Mouse (Mus musculus) fibroblast of lung, adult 2 months (primary cell): ENCODE measurements around the gene Nol9.

ENCODE experiments used
- DNase-seq: peaks from one replicate; pipeline ENCODE4 v3.0.0-alpha.2; 2011; ENCODE audit warnings: low read depth

Nol9 gene

DNA sequence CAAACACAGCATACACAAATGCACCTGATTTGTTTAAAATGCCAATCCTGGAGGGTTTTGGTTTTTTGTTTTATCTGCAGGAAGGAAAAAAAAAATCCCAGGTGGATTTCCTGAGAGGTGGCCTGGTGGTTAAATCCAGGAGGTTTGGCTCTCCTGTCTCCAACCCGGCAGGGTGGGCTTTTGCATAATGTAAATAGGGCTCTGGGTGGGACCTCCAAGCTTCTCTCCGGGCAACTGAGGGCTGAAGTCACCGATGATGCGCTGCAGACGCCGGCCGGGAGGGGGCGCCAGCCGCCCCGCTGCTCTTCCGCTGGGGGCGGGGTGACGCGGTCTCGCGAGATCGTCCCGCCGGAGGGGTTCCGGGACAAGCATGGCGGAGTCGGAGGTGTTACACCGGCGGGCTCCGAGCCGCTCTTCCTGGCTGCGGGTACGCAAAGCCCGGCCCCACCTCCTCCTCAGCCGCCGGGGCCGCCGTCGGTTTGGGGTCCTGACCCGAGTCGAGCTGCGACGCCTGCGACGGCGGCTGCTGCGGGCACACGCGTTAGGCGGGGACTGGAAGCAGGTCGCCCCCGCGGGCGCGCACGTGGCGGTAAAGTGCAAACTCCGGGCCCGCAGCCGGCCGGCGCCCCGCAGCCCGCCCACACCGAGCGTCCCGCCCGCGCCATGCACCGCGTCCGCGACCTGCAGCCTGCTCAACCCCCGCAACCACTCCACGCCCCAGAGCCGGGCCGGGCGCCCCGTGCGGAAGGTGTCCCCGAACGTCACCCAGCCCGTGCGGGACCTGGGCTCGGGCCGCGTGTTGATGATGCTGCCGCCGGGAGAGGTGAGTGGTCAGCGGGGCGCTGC is at the start of gene Nol9:
TSS of gene Nol9 (plus strand) at position 337 of the 846 bp plus-strand sequence.
- DNase-seq = peak; percentile 60

DNA sequence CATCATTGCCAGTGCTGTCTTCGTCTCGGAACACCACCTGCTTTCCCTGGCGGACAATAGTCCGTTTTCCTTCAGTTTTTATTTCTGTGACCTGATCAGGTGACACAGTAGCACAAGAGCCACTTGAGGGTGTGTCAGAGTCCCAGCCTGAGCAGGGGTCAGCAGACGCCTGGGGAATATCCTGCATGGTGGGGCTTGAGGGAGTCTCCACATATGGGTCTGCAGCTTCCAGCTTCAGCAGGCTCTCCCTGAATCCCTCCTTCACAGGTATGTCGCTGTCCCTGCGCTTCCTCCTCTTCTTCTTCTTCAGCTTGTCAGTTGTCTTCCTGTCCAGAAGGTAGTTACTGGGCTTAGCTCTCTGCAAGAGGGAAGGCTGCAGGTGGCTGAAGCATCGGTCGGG is 47.0 kb upstream of the Nol9 start:
- no peak for DNase-seq

DNA sequence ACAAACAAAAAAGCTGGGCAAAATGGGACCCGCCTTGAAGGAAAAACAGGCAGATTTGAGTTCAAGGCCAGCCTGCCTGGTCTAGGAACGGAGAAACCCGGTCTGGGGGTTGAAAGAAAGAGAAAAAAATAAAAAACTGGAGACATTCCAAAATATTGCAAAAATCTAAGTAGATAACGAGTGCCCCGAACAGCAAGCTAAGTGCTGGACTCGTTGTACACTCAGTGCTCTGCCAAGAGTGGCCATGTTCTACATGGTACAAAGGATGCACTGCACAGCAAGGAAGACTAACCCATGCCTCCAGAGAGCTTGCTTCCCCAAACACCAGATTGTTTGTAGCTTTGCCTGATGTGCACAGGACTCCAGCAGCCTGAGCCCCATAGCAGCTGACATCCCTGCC is 46.1 kb upstream of the Nol9 start:
- no peak for DNase-seq

DNA sequence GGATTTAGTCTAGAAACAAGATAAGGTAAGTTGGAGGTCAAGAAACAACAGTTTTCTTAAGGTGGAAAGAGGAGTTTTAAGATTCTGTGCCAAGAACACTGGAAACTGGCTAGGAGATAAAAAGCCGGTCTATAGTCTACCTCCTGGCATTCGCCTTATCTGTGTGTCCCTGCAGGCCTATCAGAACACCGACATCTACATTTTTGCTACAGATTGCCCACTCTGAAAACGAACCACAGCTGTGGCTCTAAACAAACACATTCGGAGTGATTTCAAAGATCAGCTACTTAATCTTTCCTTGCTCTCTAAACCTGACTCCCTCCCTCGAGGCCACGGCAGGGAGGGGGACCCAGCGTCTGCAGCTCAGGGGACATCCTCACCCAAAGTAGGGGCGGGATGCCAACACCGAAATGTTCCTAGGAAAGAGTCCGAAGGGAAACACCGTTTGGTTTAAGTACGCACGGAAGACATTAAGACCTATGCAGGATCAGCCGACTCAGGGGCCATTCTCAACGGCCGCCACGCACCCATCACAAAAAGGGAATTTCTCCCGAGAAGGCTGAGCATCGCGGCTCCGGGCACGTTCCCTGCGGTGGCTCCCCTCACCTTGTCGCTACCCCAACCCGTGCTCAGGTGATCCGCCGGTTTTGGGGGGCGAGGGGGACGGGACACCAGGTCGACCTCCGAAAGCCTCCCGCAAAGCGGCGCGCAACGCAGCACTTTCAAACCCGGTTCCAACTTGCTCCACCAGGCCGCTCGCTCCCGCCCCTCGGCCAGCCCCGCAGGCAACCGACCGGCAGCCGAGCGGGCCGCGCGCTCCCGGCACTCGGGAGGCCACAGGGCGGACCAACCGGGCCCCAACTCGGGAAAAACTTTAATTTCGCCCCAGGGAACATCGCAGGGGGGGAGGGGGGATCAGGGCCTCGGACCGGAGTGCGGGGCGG is 44.6 kb upstream of the Nol9 start:
- no peak for DNase-seq

DNA sequence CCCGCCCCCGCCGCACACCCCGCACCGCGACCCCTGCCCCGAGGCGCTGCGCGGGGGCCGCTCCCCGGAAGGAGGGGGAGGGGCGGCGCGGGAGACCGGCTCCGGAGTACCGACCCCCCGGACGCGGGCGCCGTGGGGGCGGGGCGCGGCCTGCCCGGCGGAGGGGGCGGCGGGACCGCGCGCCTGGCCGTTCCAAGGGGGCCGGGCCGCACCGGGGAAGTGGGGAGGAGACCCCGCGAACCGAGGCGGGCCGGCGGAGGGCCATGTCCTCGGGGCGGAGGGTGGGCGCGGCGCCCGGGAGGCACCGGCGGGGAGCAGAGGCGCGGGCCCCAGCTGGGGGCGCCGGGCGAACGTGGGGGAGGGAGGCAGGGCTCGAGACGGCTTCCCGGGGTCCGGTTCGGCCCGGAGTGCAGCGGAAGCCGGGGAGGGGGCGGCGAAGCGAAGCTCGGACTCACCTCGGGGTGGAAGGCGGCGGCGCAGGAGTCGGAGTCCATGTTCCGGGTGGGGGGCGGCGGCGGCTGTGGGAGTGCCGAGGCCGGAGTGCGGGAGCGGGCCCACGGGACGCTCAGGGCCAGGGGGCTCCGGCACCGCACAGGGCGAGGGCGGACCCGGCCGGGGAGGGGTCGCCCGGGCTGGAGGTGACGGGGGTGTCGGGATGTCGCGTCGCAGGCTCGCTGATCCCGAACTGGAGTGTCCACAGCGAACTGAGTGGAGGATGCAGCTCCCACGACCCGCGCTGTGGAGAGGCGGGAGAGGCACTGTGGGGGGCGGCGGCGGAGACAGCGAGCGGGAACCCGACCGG is 43.5 kb upstream of the Nol9 start:
- DNase-seq = no peak

DNA sequence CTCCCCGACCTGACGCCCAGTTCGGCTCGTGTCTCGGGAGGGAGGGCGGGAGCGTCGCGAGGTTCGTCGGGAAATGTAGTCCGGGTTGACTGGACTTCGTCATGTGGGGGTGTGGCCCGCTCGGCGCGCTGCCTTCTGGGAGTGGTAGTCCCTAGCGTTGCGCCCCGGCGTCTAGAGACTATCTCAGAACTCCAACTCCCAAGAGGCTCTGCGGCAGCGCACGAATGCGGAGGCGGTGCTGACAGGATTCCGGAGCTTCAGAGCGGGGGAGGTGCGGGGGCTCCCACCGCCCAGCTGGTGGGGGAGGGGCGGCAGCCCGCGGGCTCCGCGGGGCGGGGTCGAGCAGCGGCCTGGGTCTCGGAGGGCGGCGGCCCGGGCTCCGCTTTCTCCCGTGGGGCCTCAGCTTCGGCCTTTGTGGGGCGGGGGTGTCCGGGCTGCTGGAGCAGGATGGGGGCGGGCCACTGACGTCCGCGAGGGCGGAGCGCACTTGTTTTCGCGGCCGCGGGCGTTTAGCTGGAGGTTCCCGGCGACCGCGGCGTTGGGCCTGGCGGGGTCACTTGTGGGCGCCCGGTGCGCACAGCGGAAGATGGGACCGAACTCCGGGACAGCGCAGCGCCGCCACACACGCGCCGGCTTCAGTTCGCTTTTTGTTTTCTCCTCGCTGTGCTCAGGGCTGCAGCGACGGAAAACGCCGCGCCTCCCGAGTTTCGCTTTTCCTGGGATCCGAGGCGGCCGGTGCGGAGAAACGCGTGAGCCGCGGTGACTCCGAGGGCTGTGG is 42.8 kb upstream of the Nol9 start, which contains the start of gene Phf13:
TSS of gene Phf13 (minus strand) at position 86 of the 778 bp plus-strand sequence.
- peak; percentile 96 for DNase-seq

DNA sequence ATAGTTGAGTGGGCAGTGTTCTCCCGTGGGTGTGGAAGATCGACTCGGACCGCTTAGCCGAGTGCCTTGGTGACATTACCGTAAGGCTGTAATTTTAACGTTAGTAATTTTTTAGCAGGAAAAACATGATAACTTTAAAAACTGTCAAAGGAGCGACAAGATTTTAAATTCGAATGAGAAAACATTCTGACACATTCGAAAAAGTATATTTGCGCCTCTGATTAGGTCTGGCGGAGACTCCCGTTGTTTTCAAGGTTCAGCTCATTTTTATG is 42.2 kb upstream of the Nol9 start:
- DNase-seq = no peak

DNA sequence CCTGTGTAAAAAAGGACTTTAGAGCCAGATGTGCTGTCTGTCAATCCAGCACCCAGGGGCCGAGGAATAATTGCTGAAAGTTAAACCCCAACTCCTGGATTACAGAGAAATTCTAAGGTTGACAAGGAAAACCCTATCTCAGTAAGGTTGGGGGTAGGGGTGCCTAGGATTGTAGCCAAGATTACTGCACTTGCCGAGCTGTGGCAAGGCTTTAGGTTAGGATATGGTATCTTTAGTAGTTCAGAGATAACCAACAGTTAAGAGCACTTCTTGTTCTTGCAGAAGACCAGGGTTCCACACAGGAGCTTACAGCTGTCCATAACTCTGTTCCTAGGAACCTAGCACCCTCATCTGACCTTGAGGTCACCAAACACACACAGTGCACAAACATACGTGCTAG is 41.4 kb upstream of the Nol9 start:
- no peak for DNase-seq

DNA sequence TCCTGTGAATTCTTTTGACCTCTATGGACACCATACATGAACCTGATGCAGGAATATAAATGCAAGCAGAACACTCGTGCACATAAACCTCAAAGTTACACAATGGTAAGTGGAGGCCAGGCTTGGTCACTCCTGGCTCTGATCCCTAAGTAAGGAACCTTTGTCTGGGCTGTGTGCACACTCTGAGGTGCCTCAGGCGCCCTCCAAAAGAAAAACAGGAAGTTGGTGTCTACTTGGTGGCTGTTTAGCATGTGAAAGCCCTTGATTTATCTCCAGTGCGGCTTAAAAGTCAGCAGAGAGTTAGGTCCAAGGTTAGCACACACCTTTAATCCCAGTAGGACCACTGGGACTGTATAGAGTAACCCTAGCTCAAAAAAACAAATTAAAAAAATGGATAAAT is 39.6 kb upstream of the Nol9 start:
- DNase-seq = no peak

DNA sequence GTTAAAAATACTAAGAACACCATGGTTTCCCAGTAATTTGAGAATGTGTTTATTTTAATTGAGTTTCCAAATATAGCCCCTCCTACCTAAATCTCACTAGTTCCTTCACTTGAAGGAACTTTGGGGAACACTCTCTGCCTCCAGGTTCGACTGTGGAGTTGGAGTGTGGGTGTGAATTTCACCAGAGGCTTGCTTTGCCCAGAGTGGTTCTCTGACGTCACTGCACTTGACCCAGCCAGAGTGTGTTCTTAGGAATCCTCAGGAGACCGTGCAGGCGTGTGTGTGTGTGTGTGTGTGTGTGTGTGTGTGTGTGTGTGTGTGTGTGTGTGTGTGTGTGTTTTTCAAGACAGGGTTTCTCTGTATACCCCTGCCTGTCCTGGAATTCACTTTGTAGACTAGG is 38.2 kb upstream of the Nol9 start:
- no peak for DNase-seq

DNA sequence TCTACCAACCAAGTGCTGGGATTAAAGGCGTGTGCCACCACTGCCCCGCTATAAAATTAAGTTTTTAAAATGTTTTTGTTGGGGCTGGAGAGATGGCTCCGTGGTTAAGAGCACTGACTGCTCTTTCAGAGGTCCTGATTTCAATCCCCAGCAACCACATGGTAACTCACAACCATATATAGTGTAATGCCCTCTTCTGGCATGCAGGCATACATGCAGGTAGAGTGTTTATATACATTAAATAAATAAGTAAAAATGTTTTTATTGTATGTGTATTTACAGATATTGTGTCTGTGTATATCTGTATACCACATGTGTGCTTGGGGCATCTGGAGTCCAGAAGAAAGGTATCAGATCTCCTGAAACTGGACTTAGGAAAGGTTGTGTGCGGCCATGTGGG is 37.8 kb upstream of the Nol9 start:
- no peak for DNase-seq

DNA sequence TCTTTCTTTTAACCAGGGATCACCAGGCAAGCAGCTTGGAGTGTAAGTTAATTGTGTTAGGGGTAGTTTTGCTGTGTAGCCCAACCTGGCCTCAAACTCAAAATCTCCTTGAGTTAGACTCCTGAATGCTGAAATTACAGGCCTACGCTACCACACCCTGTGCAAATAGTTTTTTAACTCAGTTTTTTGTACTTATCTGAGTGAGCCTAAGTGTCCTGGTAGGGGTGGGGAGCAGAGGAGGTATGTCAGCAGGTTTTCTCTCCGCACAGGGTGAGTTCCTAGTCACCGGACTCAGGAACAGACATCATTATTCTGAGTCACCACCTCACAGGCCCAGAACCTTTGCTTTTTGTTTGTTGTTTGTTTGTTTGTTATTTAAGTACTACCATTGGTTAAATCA is 37.1 kb upstream of the Nol9 start:
- DNase-seq = no peak

DNA sequence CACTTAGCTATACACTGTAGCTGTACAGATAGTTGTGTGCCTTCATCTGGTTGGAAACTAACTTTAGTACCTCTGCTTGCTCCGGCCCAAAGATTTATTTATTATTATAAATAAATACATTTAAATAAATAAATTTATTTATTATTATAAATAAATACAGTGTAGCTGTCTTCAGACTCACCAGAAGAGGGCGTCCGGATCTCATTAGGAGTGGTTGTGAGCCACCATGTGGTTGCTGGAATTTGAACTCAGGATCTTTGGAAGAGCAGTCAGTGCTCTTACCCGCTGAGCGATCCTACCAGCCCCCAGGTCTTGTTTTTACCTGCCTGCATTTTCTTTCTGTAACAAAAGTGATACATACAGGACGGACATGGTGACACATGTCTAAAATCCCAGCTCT is 33.0 kb upstream of the Nol9 start:
- no peak for DNase-seq

DNA sequence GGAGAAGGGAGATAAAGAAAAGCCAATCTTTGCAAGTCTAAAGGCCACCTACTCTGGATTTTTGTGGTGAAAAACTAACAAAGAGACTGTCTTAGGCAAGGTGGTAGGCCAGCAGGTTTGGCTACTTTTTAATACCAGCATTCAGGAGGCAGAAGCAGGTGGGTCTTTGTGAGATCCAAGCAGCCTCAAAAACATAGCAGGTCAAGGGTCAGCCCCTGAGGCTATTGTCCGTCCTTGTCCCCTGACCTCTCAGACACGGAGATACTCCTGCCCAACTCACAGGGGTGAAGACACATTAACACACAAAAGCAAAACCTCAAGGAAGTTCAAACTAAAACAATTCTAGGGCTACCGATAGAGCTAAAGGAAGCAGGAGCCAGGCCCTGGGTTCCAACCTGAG is 32.3 kb upstream of the Nol9 start:
- DNase-seq = no peak

DNA sequence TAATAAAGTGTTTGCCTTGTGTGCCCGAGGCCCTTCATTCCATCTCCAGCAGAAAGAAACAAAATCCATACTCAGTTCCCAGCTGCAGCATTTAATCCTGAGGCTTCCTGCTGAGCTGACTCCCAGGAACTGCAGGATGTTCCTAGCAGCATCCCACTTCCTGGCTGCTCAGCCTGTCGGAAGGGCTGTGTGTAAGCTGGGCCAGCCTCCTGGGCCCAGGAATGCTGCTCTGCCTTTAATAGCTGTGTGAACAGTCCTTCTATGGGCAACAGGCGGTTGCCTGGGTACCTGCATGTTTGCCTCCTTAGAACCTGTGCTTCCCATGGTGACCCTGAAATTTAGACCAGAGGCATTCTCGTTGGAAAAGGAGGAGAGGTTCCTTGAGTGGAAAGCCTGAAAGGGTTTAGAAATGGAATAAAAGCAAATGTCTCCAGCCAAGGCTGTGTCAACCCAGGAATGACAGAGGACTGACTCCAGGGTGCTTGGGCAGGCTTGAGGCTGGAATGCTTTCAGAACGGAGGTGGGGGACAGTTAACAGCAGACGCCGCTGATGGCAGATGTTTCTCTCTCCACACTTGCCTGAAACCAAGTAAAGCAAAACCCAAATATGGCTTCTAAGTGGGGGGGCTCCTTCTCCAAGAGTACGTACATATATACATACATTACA is 31.5 kb upstream of the Nol9 start:
- no peak for DNase-seq

DNA sequence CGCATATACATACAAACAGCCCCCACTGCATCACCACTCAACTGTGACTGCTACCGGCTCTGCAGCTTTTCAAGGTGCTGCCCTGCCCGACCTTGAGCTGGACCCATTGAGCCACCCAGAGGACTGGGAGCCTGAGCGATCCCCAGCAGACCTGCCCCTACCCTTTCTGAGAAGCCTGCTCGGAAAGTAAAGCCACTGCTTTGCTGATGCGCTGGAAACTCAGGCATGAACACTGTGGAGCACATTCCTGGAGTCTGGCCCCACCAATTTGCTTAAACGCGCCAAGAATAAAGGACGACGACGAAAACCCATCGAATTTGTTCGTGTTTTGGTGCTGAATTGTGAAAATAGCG is 31.0 kb upstream of the Nol9 start:
- DNase-seq = no peak

DNA sequence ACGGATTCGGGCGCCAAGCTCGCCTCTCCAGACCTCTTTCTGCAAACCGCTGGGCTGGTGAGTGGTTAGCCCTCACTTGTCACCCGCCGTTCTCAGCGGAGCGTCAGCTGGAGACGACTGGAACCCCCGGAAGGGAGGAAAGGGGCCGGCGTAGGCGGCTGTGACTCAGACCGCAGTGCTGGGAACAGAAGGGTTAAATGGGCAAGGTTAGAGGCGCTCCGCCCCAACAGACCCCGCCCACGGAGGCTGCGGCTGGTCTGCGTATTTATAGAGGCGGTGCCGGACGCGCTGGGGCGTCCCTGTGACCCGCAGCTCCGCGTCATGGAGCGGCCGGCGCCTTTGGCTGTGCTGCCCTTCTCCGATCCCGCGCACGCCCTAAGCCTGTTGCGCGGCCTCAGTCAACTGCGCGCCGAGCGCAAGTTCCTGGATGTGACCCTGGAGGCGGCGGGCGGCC is 30.5 kb upstream of the Nol9 start, which contains the start of gene Klhl21:
TSS of gene Klhl21 (plus strand) at position 182 of the 454 bp plus-strand sequence.
- peak; percentile 81 for DNase-seq

DNA sequence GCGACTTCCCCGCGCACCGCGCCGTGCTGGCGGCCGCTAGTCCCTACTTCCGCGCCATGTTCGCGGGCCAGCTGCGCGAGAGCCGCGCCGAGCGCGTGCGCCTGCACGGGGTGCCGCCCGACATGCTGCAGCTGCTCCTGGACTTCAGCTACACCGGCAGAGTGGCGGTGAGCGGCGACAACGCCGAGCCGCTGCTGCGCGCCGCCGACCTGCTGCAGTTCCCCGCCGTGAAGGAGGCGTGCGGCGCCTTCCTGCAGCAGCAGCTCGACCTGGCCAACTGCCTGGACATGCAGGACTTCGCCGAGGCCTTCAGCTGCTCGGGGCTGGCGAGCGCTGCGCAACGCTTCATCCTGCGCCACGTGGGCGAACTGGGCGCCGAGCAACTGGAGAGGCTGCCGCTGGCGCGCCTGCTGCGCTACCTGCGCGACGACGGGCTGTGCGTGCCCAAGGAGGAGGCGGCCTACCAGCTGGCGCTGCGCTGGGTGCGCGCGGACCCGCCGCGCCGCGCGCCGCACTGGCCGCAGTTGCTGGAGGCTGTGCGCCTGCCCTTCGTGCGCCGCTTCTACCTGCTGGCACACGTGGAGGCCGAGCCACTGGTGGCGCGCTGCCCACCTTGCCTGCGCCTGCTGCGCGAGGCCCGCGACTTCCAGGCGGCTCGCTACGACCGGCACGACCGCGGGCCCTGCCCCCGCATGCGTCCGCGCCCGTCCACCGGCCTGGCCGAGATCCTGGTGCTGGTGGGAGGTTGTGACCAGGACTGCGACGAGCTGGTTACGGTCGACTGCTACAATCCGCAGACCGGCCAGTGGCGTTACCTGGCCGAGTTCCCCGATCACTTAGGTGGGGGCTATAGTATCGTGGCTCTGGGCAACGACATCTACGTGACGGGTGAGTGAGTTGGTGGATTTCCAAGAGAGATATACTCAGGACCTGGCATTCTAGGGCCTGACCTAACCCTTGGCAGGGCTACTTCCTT is 29.8 kb upstream of the Nol9 start:
- DNase-seq = no peak

DNA sequence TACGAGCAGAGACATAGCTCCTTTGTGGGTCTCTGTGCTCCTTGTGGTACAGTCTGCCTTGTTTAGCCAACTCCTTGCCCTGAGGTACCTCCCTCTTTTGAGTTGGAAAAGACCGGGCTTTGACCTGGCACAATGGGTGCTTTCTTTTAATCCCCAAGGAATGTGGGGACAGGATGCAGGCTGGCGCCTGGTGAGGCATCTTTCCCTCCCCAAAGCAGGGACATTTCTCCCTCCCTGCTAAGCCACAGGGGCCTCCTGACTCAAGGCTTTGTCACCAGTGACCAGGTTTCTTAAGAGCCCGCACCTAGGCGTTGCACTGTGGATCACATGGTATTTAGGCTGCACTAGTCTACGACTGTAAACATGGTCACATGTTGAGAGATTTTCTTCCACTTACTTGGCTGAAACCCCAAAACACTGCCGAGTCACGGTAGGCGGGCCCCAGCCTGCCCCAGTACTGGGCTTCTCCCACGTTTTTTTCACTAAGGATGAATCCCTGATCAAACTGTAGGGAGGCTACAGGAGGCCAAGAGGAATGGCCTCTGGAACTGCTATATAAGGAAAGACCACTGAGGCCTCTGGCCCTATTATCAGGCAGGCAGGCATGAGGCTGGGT is 28.9 kb upstream of the Nol9 start:
- peak; percentile 90 for DNase-seq
